Mouse (Mus musculus) liver, embryonic 11.5 days (tissue): ENCODE data around the gene Dpp6. TPM values are rescaled to one million over a fixed set of nuclear protein-coding genes. Genes with fewer than 3 reads are reported as not detected.

Source experiments
- ATAC-seq: fragments of 200-750 bp; cut with Nextera tagmentation; replicated peaks from 2 replicates; pipeline ENCODE4 v1.8.0; 2017; ENCODE audit warnings: moderate number of reproducible peaks, mild to moderate bottlenecking, moderate TSS enrichment, moderate library complexity; ENCODE audit not compliant: low FRiP score
- DNase-seq: peaks from one replicate; pipeline ENCODE4 v3.0.0-alpha.2; 2017; ENCODE audit warnings: low spot score
- H3K27ac ChIP-seq: fragments of 300-500 bp; sonication (generic); 2 replicates; pipeline ENCODE4 v1.5.1; 2014; ENCODE audit warnings: mild to moderate bottlenecking, low read depth, low read length, control low read depth
- H3K27me3 ChIP-seq: fragments of 300-500 bp; sonication (generic); replicated peaks from 2 replicates; pipeline ENCODE4 v1.6.1; 2014; ENCODE audit warnings: low read length, mixed read lengths; ENCODE audit not compliant: control insufficient read depth, insufficient read depth
- H3K36me3 ChIP-seq: fragments of 300-500 bp; sonication (generic); 2 replicates; pipeline ENCODE4 v1.6.1; 2014; ENCODE audit warnings: mild to moderate bottlenecking, low read length, moderate library complexity, mixed read lengths; ENCODE audit not compliant: control insufficient read depth, insufficient read depth
- H3K4me1 ChIP-seq: fragments of 300-500 bp; sonication (generic); replicated peaks from 2 replicates; pipeline ENCODE4 v1.6.1; 2014; ENCODE audit warnings: low read length, mixed read lengths; ENCODE audit not compliant: control insufficient read depth, insufficient read depth
- H3K4me2 ChIP-seq: fragments of 300-500 bp; sonication (generic); 2 replicates; pipeline ENCODE4 v1.6.1; 2014; ENCODE audit warnings: mild to moderate bottlenecking, control low read depth, moderate library complexity
- H3K4me3 ChIP-seq: fragments of 300-500 bp; sonication (generic); 2 replicates; pipeline ENCODE4 v1.5.1; 2014; ENCODE audit warnings: low read depth, low read length, control low read depth
- H3K9ac ChIP-seq: fragments of 300-500 bp; sonication (generic); 2 replicates; pipeline ENCODE4 v1.6.1; 2014; ENCODE audit warnings: low read depth, low read length, control low read depth
- H3K9me3 ChIP-seq: fragments of 300-500 bp; sonication (generic); 2 replicates; pipeline ENCODE4 v1.6.1; 2016; ENCODE audit warnings: low read length, inconsistent platforms, mixed read lengths; ENCODE audit not compliant: control insufficient read depth
- WGBS: fragments of 180-500 bp; shearing (Covaris S2); extraction: QIAGEN DNeasy Blood & Tissue Kit; methylation state at CpG from one replicate; pipeline ENCODE4 v1.1.7; 2014; 5-methylcytosine and 5-hydroxymethylcytosine counted together
- polyA plus RNA-seq: library from polyadenylated mRNA; unstranded; fragments of >200 nt; fragmentation: Nextera tagmentation; extraction: Ambion mirVana; gene quantifications from 2 replicates; pipeline ENCODE4 v1.2.1, GENCODE M21; 2014

The Dpp6 gene
- polyA plus RNA-seq, 1 experiment from 2014 or later, result 1.1 TPM

GRCm38 (mm10) chr5:27587970-27588758 is 771.2 kb downstream of the Dpp6 start:
- H3K4me1 ChIP-seq, result no peaks in the 10 kb centered on the region
- ATAC-seq (no peak), DNase-seq (no peak)
- no peak overlapping the region for H3K4me2 ChIP-seq
- WGBS, result 63% methylated on average over 8 of the region's 8 CpGs
- no peak overlapping the region for H3K9ac ChIP-seq
- H3K27me3 ChIP-seq, result no peaks in the 10 kb centered on the region
- no peak overlapping the region for H3K4me3 ChIP-seq
- no peaks in the 10 kb centered on the region for H3K36me3 ChIP-seq
- no peak overlapping the region for H3K27ac ChIP-seq
- no peaks in the 10 kb centered on the region for H3K9me3 ChIP-seq

GRCm38 (mm10) chr5:27604132-27604531 is 787.1 kb downstream of the Dpp6 start:
- H3K9ac ChIP-seq, result no peak overlapping the region
- H3K36me3 ChIP-seq, result no peaks in the 10 kb centered on the region
- H3K9me3 ChIP-seq, result no peaks in the 10 kb centered on the region
- no peak overlapping the region for H3K4me2 ChIP-seq
- ATAC-seq, result no peak
- H3K4me1 ChIP-seq, result no peaks in the 10 kb centered on the region
- H3K27ac ChIP-seq, result no peak overlapping the region
- 70% methylated on average over 1 of the region's 1 CpGs for WGBS
- H3K4me3 ChIP-seq, result no peak overlapping the region
- DNase-seq, result no peak
- H3K27me3 ChIP-seq, result no peaks in the 10 kb centered on the region

- no peaks in the 10 kb centered on the region for H3K36me3 ChIP-seq
- no peaks in the 10 kb centered on the region for H3K4me1 ChIP-seq
- ATAC-seq (no peak), DNase-seq (no peak)
- 27% methylated on average over 7 of the region's 7 CpGs for WGBS
- no peak overlapping the region for H3K9ac ChIP-seq
- H3K4me2 ChIP-seq, result no peak overlapping the region
- H3K4me3 ChIP-seq, result no peak overlapping the region
- no peak overlapping the region for H3K27ac ChIP-seq
- H3K27me3 ChIP-seq, result no peaks in the 10 kb centered on the region
- no peaks in the 10 kb centered on the region for H3K9me3 ChIP-seq
Observed at GRCm38 (mm10) chr5:27615769-27616168, 798.8 kb downstream of the Dpp6 start.

- ATAC-seq (no peak), DNase-seq (no peak)
- no peak overlapping the region for H3K9ac ChIP-seq
- no peaks in the 10 kb centered on the region for H3K36me3 ChIP-seq
- H3K27me3 ChIP-seq, result no peaks in the 10 kb centered on the region
- H3K9me3 ChIP-seq, result no peaks in the 10 kb centered on the region
- H3K4me1 ChIP-seq, result no peaks in the 10 kb centered on the region
- no peak overlapping the region for H3K27ac ChIP-seq
- H3K4me2 ChIP-seq, result no peak overlapping the region
- no peak overlapping the region for H3K4me3 ChIP-seq
Observed at GRCm38 (mm10) chr5:27621811-27622210, 804.8 kb downstream of the Dpp6 start.

- H3K9ac ChIP-seq, result no peak overlapping the region
- ATAC-seq, result no peak
- no peaks in the 10 kb centered on the region for H3K4me1 ChIP-seq
- 55% methylated on average over 1 of the region's 1 CpGs for WGBS
- no peaks in the 10 kb centered on the region for H3K27me3 ChIP-seq
- no peaks in the 10 kb centered on the region for H3K36me3 ChIP-seq
- H3K4me3 ChIP-seq, result no peak overlapping the region
- DNase-seq, result no peak
- H3K27ac ChIP-seq, result no peak overlapping the region
- H3K9me3 ChIP-seq, result no peaks in the 10 kb centered on the region
- H3K4me2 ChIP-seq, result no peak overlapping the region
Observed at GRCm38 (mm10) chr5:27623876-27624275, 806.9 kb downstream of the Dpp6 start.

- DNase-seq (no peak), ATAC-seq (no peak)
- no peaks in the 10 kb centered on the region for H3K36me3 ChIP-seq
- H3K9me3 ChIP-seq, result no peaks in the 10 kb centered on the region
- H3K9ac ChIP-seq, result no peak overlapping the region
- H3K4me3 ChIP-seq, result no peak overlapping the region
- H3K27ac ChIP-seq, result no peak overlapping the region
- H3K4me1 ChIP-seq, result no peaks in the 10 kb centered on the region
- WGBS, result 72% methylated on average over 2 of the region's 2 CpGs
- H3K27me3 ChIP-seq, result no peaks in the 10 kb centered on the region
- no peak overlapping the region for H3K4me2 ChIP-seq
Observed at GRCm38 (mm10) chr5:27632151-27632550, 815.1 kb downstream of the Dpp6 start.

- no peaks in the 10 kb centered on the region for H3K27me3 ChIP-seq
Observed at GRCm38 (mm10) chr5:27635941-27636340, 818.9 kb downstream of the Dpp6 start.

GRCm38 (mm10) chr5:27641876-27642275 is 824.9 kb downstream of the Dpp6 start:
- H3K4me1 ChIP-seq, result no peaks in the 10 kb centered on the region
- WGBS, result 76% methylated on average over 1 of the region's 1 CpGs

More at GRCm38 (mm10) chr5:27635941-27636340, 818.9 kb downstream of the Dpp6 start:
- Histone ChIP-seq H3K9ac (no peak overlapping the region), H3K27ac (no peak overlapping the region), H3K36me3 (no peaks in the 10 kb centered on the region), H3K4me3 (no peak overlapping the region), H3K4me1 (no peaks in the 10 kb centered on the region), H3K9me3 (no peaks in the 10 kb centered on the region), H3K4me2 (no peak overlapping the region)
- ATAC-seq, result no peak
- 72% methylated on average over 2 of the region's 2 CpGs for WGBS
- DNase-seq, result no peak

More at GRCm38 (mm10) chr5:27641876-27642275, 824.9 kb downstream of the Dpp6 start:
- no peak overlapping the region for H3K9ac ChIP-seq
- H3K27ac ChIP-seq, result no peak overlapping the region
- H3K4me3 ChIP-seq, result no peak overlapping the region
- no peaks in the 10 kb centered on the region for H3K36me3 ChIP-seq
- ATAC-seq (no peak), DNase-seq (no peak)
- no peak overlapping the region for H3K4me2 ChIP-seq
- H3K27me3 ChIP-seq, result no peaks in the 10 kb centered on the region
- H3K9me3 ChIP-seq, result no peaks in the 10 kb centered on the region
